Mouse (Mus musculus): ENCODE data around the gene Hist1h2ae. TPM values are rescaled to one million over a fixed set of nuclear protein-coding genes. Genes with fewer than 3 reads are reported as not detected.
A peak's percentile ranks its signal among the peaks of the same experiment; 100 is the strongest.

Gene Hist1h2ae
- polyA plus RNA-seq, 1 experiment from 2014 or later = 108 TPM

- Histone ChIP-seq H3K4me1 (ENCODE audit: control insufficient read depth, insufficient read depth, low read length) (peaks cover 7% of the 10 kb centered on the region; the same call in 1 of the 2 replicates), H3K4me3 (ENCODE audit: low read depth, low read length) (peak overlapping the region; percentile 41), H3K27ac (replicated peaks; ENCODE audit: low read depth, low read length) (peak overlapping the region; percentile 66; the same call in 1 of the 2 replicates), H3K9me3 (ENCODE audit: control insufficient read depth, low read length) (no peaks in the 10 kb centered on the region), H3K4me2 (ENCODE audit: low read depth, low read length) (peak overlapping the region; percentile 55), H3K36me3 (ENCODE audit: control insufficient read depth, insufficient read depth, low read length) (no peaks in the 10 kb centered on the region), H3K27me3 (replicated peaks; ENCODE audit: control insufficient read depth, insufficient read depth, low read length) (no peaks in the 10 kb centered on the region), H3K9ac (ENCODE audit: low read depth, low read length) (peak overlapping the region; percentile 52)
- DNase-seq (ENCODE audit: low spot score) = peak; percentile 94
- peak; percentile 53; the same call in 1 of the 2 replicates for ATAC-seq (ENCODE audit: low read depth)
- WGBS = under 1% methylated on average over 17 of the region's 17 CpGs
These were observed 44.7 kb downstream of the Hist1h2ae start for GRCm38 (mm10) chr13:23526312-23526711.

DNA sequence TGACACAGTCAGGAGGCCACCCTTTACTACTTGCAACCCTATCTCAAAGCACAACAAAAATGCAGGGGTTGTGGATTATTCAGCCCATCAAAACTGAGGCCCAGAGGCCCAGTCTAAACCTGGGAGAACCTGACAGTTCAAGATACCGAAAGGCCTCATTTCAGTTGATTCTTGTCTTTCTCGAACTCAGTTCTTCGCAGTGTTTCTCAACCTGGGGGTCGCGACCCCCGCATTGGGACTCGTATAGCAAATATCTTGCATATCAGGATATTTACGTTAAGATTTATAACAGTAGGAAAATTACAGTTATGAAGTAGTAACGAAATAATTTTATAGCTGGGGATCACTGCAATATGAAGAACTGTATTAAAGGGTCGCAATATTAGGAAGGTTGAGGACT, 45.1 kb downstream of the Hist1h2ae start:
- 2% methylated on average over 10 of the region's 10 CpGs for WGBS
- Histone ChIP-seq H3K36me3 (ENCODE audit: control insufficient read depth, insufficient read depth, low read length) (no peaks in the 10 kb centered on the region), H3K27me3 (replicated peaks; ENCODE audit: control insufficient read depth, insufficient read depth, low read length) (no peaks in the 10 kb centered on the region), H3K27ac (replicated peaks; ENCODE audit: low read depth, low read length) (no peak overlapping the region), H3K4me2 (ENCODE audit: low read depth, low read length) (peak overlapping the region; percentile 55), H3K9ac (ENCODE audit: low read depth, low read length) (peak overlapping the region; percentile 38; the same call in 1 of the 2 replicates), H3K4me3 (ENCODE audit: low read depth, low read length) (peak overlapping the region; percentile 41), H3K9me3 (ENCODE audit: control insufficient read depth, low read length) (no peaks in the 10 kb centered on the region), H3K4me1 (ENCODE audit: control insufficient read depth, insufficient read depth, low read length) (peaks cover 7% of the 10 kb centered on the region; the same call in 1 of the 2 replicates)
- ATAC-seq (ENCODE audit: low read depth) (no peak), DNase-seq (ENCODE audit: low spot score) (no peak)

DNA sequence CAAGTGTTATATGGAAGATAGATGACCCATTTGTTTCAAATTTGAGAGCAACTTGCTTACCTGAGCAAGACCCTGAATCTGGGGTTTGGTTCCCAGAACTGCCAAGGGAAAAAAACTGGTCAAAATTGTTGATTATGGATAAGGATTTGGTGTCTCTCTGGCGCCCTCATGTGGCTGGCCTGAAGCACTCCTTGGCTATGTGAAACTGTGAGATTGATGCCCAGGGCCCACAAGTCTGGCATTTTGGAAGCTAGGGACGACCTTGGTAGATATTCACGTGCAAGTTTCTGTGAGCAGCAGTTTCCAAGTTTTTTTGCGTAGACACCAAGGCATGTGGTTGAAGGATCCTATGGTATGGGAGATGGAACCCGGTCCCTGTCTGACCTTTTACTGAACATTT, 46.4 kb downstream of the Hist1h2ae start:
- H3K4me3 ChIP-seq (ENCODE audit: low read depth, low read length) = no peak overlapping the region
- peaks cover 7% of the 10 kb centered on the region; the same call in 1 of the 2 replicates for H3K4me1 ChIP-seq (ENCODE audit: control insufficient read depth, insufficient read depth, low read length)
- no peak overlapping the region for H3K4me2 ChIP-seq (ENCODE audit: low read depth, low read length)
- H3K27me3 ChIP-seq (replicated peaks; ENCODE audit: control insufficient read depth, insufficient read depth, low read length) = no peaks in the 10 kb centered on the region
- no peak overlapping the region for H3K9ac ChIP-seq (ENCODE audit: low read depth, low read length)
- DNase-seq (ENCODE audit: low spot score) (peak; percentile 86), ATAC-seq (ENCODE audit: low read depth) (no peak)
- H3K27ac ChIP-seq (replicated peaks; ENCODE audit: low read depth, low read length) = no peak overlapping the region
- WGBS = 12% methylated on average over 5 of the region's 5 CpGs
- no peaks in the 10 kb centered on the region for H3K36me3 ChIP-seq (ENCODE audit: control insufficient read depth, insufficient read depth, low read length)
- H3K9me3 ChIP-seq (ENCODE audit: control insufficient read depth, low read length) = no peaks in the 10 kb centered on the region

GRCm38 (mm10) chr13:23523976-23524375, 47.0 kb downstream of the Hist1h2ae start:
- DNase-seq (ENCODE audit: low spot score) (no peak), ATAC-seq (ENCODE audit: low read depth) (no peak)
- no peak overlapping the region for H3K27ac ChIP-seq (replicated peaks; ENCODE audit: low read depth, low read length)
- H3K36me3 ChIP-seq (ENCODE audit: control insufficient read depth, insufficient read depth, low read length) = no peaks in the 10 kb centered on the region
- H3K4me1 ChIP-seq (ENCODE audit: control insufficient read depth, insufficient read depth, low read length) = peaks cover 5% of the 10 kb centered on the region; the same call in 1 of the 2 replicates
- H3K9me3 ChIP-seq (ENCODE audit: control insufficient read depth, low read length) = no peaks in the 10 kb centered on the region
- no peaks in the 10 kb centered on the region for H3K27me3 ChIP-seq (replicated peaks; ENCODE audit: control insufficient read depth, insufficient read depth, low read length)
- H3K9ac ChIP-seq (ENCODE audit: low read depth, low read length) = no peak overlapping the region
- no peak overlapping the region for H3K4me3 ChIP-seq (ENCODE audit: low read depth, low read length)
- WGBS = 55% methylated on average over 5 of the region's 5 CpGs
- H3K4me2 ChIP-seq (ENCODE audit: low read depth, low read length) = no peak overlapping the region

DNA sequence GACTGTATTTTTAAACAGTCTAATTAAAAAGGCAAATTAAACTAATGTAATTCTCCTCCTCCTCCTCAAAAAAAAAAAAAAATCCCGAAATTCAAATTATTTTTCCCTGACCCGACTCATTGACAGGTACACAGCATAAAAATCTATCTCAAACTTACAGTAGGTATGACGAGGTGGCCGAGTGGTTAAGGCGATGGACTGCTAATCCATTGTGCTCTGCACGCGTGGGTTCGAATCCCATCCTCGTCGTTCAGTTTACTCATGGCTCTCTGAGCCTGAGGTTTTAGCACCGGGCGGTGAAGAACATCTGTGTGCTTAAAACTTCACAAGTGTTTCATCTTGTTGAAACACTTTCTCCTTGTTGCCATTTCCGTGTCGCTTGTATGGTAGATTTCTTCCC, 49.3 kb downstream of the Hist1h2ae start:
- ATAC-seq (ENCODE audit: low read depth) = no peak
- H3K9me3 ChIP-seq (ENCODE audit: control insufficient read depth, low read length) = no peaks in the 10 kb centered on the region
- no peak overlapping the region for H3K27ac ChIP-seq (replicated peaks; ENCODE audit: low read depth, low read length)
- peak overlapping the region; percentile 44 for H3K4me2 ChIP-seq (ENCODE audit: low read depth, low read length)
- H3K4me3 ChIP-seq (ENCODE audit: low read depth, low read length) = peak overlapping the region; percentile 18
- no peaks in the 10 kb centered on the region for H3K36me3 ChIP-seq (ENCODE audit: control insufficient read depth, insufficient read depth, low read length)
- under 1% methylated on average over 14 of the region's 14 CpGs for WGBS
- no peaks in the 10 kb centered on the region for H3K4me1 ChIP-seq (ENCODE audit: control insufficient read depth, insufficient read depth, low read length)
- H3K27me3 ChIP-seq (replicated peaks; ENCODE audit: control insufficient read depth, insufficient read depth, low read length) = no peaks in the 10 kb centered on the region
- DNase-seq (ENCODE audit: low spot score) = peak; percentile 85
- no peak overlapping the region for H3K9ac ChIP-seq (ENCODE audit: low read depth, low read length)

Small RNA genes lying within 50 kb of the gene (microRNA-seq; reads per million reads assigned to microRNA genes)
- gene Gm44297 (ENCODE audit: borderline number of aligned reads) = not detected
- gene Gm44359 (ENCODE audit: borderline number of aligned reads) = not detected
- gene Gm44394 (ENCODE audit: borderline number of aligned reads) = not detected

Other genes starting within 250 kb of the Hist1h2ae start
- gene Zfp322a, start 202.0 kb downstream of the Hist1h2ae start, polyA plus RNA-seq (2014; fragmentation: Nextera tagmentation; extraction: Ambion mirVana) = 40.2 and 44.9 TPM in 2 replicates
- 10.3 and 11.6 TPM in 2 replicates for gene Abt1, start 147.4 kb downstream of the Hist1h2ae start, polyA plus RNA-seq (2014; fragmentation: Nextera tagmentation; extraction: Ambion mirVana)
- 0.18 TPM in 1 of 2 replicates, not detected in the other for gene Btn1a1, start 105.3 kb downstream of the Hist1h2ae start, polyA plus RNA-seq (2014; fragmentation: Nextera tagmentation; extraction: Ambion mirVana)
- 0.40 and 0.51 TPM in 2 replicates for gene Btn2a2, start 82.4 kb downstream of the Hist1h2ae start, polyA plus RNA-seq (2014; fragmentation: Nextera tagmentation; extraction: Ambion mirVana)
- gene Hist1h4h, start 40.2 kb downstream of the Hist1h2ae start, polyA plus RNA-seq (2014; fragmentation: Nextera tagmentation; extraction: Ambion mirVana) = 5.1 and 5.6 TPM in 2 replicates
- gene Hist1h2af, start 37.3 kb downstream of the Hist1h2ae start, polyA plus RNA-seq (2014; fragmentation: Nextera tagmentation; extraction: Ambion mirVana) = 5.2 and 7.0 TPM in 2 replicates
- gene Hist1h3g, start 35.8 kb downstream of the Hist1h2ae start, polyA plus RNA-seq (2014; fragmentation: Nextera tagmentation; extraction: Ambion mirVana) = 3.7 and 4.1 TPM in 2 replicates
- gene Hist1h2bh, start 27.8 kb downstream of the Hist1h2ae start, polyA plus RNA-seq (2014; fragmentation: Nextera tagmentation; extraction: Ambion mirVana) = 0.76 and 0.77 TPM in 2 replicates
- 0.71 and 1.0 TPM in 2 replicates for gene Hist1h3f, start 27.2 kb downstream of the Hist1h2ae start, polyA plus RNA-seq (2014; fragmentation: Nextera tagmentation; extraction: Ambion mirVana)
- 0.84 and 0.88 TPM in 2 replicates for gene Hist1h4f, start 19.6 kb downstream of the Hist1h2ae start, polyA plus RNA-seq (2014; fragmentation: Nextera tagmentation; extraction: Ambion mirVana)
- 0.60 TPM in 2 replicates for gene Hist1h1d, start 18.0 kb downstream of the Hist1h2ae start, polyA plus RNA-seq (2014; fragmentation: Nextera tagmentation; extraction: Ambion mirVana)
- gene Hist1h3e, start 8.9 kb downstream of the Hist1h2ae start, polyA plus RNA-seq (2014; fragmentation: Nextera tagmentation; extraction: Ambion mirVana) = 4.4 and 6.1 TPM in 2 replicates
- gene Hist1h2bg, start 176 bp upstream of the Hist1h2ae start, polyA plus RNA-seq (2014; fragmentation: Nextera tagmentation; extraction: Ambion mirVana) = 5.1 and 5.3 TPM in 2 replicates
- gene Hist1h2bf, start 3.0 kb upstream of the Hist1h2ae start, polyA plus RNA-seq (2014; fragmentation: Nextera tagmentation; extraction: Ambion mirVana) = 3.6 and 4.1 TPM in 2 replicates
- gene Hist1h2ad, start 3.2 kb upstream of the Hist1h2ae start, polyA plus RNA-seq (2014; fragmentation: Nextera tagmentation; extraction: Ambion mirVana) = 1.6 and 2.8 TPM in 2 replicates
- 5.2 and 7.2 TPM in 2 replicates for gene Hist1h3d, start 4.5 kb upstream of the Hist1h2ae start, polyA plus RNA-seq (2014; fragmentation: Nextera tagmentation; extraction: Ambion mirVana)
- gene Hist1h4d, start 10.4 kb upstream of the Hist1h2ae start, polyA plus RNA-seq (2014; fragmentation: Nextera tagmentation; extraction: Ambion mirVana) = 74.5 and 84.0 TPM in 2 replicates
- 1.5 and 2.2 TPM in 2 replicates for gene Hist1h2be, start 49.9 kb upstream of the Hist1h2ae start, polyA plus RNA-seq (2014; fragmentation: Nextera tagmentation; extraction: Ambion mirVana)
- gene Hist1h1e, start 51.3 kb upstream of the Hist1h2ae start, polyA plus RNA-seq (2014; fragmentation: Nextera tagmentation; extraction: Ambion mirVana) = 12.8 and 15.7 TPM in 2 replicates
- 1.2 and 1.3 TPM in 2 replicates for gene Hist1h2ac, start 112.7 kb upstream of the Hist1h2ae start, polyA plus RNA-seq (2014; fragmentation: Nextera tagmentation; extraction: Ambion mirVana)
- gene Hist1h2bc, start 113.0 kb upstream of the Hist1h2ae start, polyA plus RNA-seq (2014; fragmentation: Nextera tagmentation; extraction: Ambion mirVana) = 52.7 and 78.2 TPM in 2 replicates
- gene Hist1h1t, start 124.6 kb upstream of the Hist1h2ae start, polyA plus RNA-seq (2014; fragmentation: Nextera tagmentation; extraction: Ambion mirVana) = 0.19 and 0.31 TPM in 2 replicates
- 5.7 and 5.8 TPM in 2 replicates for gene Hist1h4c, start 127.2 kb upstream of the Hist1h2ae start, polyA plus RNA-seq (2014; fragmentation: Nextera tagmentation; extraction: Ambion mirVana)
- 9.6 and 10.3 TPM in 2 replicates for gene Hfe, start 139.6 kb upstream of the Hist1h2ae start, polyA plus RNA-seq (2014; fragmentation: Nextera tagmentation; extraction: Ambion mirVana)
- gene Hist1h1c, start 167.6 kb upstream of the Hist1h2ae start, polyA plus RNA-seq (2014; fragmentation: Nextera tagmentation; extraction: Ambion mirVana) = 36.1 and 37.8 TPM in 2 replicates
- gene Hist1h3c, start 174.4 kb upstream of the Hist1h2ae start, polyA plus RNA-seq (2014; fragmentation: Nextera tagmentation; extraction: Ambion mirVana) = 5.1 and 7.5 TPM in 2 replicates
- gene Hist1h2bb, start 175.5 kb upstream of the Hist1h2ae start, polyA plus RNA-seq (2014; fragmentation: Nextera tagmentation; extraction: Ambion mirVana) = 1.2 and 2.1 TPM in 2 replicates
- 30.2 and 32.6 TPM in 2 replicates for gene Hist1h2ab, start 179.9 kb upstream of the Hist1h2ae start, polyA plus RNA-seq (2014; fragmentation: Nextera tagmentation; extraction: Ambion mirVana)
- 6.6 and 11.5 TPM in 2 replicates for gene Hist1h3b, start 181.0 kb upstream of the Hist1h2ae start, polyA plus RNA-seq (2014; fragmentation: Nextera tagmentation; extraction: Ambion mirVana)
- 3.5 and 4.7 TPM in 2 replicates for gene Hist1h4b, start 185.8 kb upstream of the Hist1h2ae start, polyA plus RNA-seq (2014; fragmentation: Nextera tagmentation; extraction: Ambion mirVana)
- gene Hist1h4a, start 190.0 kb upstream of the Hist1h2ae start, polyA plus RNA-seq (2014; fragmentation: Nextera tagmentation; extraction: Ambion mirVana) = 0.68 and 0.74 TPM in 2 replicates
- 3.7 and 4.9 TPM in 2 replicates for gene Hist1h3a, start 191.2 kb upstream of the Hist1h2ae start, polyA plus RNA-seq (2014; fragmentation: Nextera tagmentation; extraction: Ambion mirVana)
- gene Hist1h1a, start 192.4 kb upstream of the Hist1h2ae start, polyA plus RNA-seq (2014; fragmentation: Nextera tagmentation; extraction: Ambion mirVana) = 3.2 and 3.5 TPM in 2 replicates
- 0.31 TPM in 1 of 2 replicates, not detected in the other for gene Trim38, start 198.7 kb upstream of the Hist1h2ae start, polyA plus RNA-seq (2014; fragmentation: Nextera tagmentation; extraction: Ambion mirVana)
- not detected in 2 replicates for gene Slc17a2, start 235.8 kb upstream of the Hist1h2ae start, polyA plus RNA-seq (2014; fragmentation: Nextera tagmentation; extraction: Ambion mirVana)